Mouse (Mus musculus): ENCODE measurements around the gene Dmrt2. TPM values are rescaled to one million over a fixed set of nuclear protein-coding genes. Genes with fewer than 3 reads are reported as not detected.

Gene Dmrt2
- 0.72 and 0.79 TPM in 2 replicates for polyA plus RNA-seq (2014; fragmentation: Nextera tagmentation; extraction: Ambion mirVana)

DNA sequence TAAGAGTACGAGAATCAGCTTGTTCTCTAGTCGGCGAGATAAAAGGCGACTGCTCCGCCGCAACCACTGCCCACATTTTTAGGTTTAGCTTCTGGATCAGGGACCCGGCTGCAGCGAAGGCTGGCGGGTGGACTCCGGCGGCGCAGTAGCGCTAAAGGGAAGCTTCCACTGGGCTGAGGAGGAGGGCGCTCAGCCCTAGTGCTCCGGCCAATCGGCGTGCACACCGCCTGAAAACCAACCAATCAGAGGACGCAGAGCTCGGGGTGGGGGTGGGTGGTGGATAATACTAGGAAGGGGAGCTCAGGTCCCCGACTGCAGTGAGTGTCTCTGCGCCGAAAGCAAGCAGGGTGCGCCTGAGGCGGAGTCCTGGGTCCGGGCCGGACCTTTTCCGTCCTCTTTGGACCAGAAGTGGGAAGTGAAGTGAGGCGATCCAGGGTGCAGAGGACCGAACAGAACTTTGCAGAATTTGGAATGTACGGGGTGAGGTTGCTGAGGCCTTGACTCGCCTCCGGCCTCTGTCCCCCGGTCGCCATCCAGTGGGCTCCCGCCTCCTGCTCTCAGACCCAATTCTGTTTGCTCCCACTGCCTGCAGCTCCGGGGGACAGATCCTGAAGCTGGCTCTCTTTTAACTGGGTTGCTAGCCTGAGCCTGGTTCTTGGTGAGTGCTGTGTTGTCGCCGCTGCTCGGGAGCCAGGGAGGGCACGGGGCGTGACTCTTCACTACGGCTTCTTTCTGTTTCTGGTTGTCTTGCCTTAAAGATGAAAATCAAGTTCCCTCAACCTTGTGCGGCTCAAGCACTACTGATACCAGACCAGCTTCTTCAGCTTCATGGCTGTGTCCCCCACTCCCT is at the start of gene Dmrt2:
Gene Dmrt2 (plus strand): TSS at position 311 of the 850 bp plus-strand sequence.
- no peak within 1 kb of the TSS for H3K27ac ChIP-seq (ENCODE audit: low read depth, low read length)
- no peaks in the 10 kb centered on the region for H3K36me3 ChIP-seq (ENCODE audit: control insufficient read depth, insufficient read depth, low read length)
- H3K4me3 ChIP-seq (ENCODE audit: low read depth, low read length), result peak within 1 kb of the TSS; percentile 56
- peaks cover 95% of the 10 kb centered on the region for H3K27me3 ChIP-seq (ENCODE audit: control insufficient read depth, insufficient read depth, low read length)
- 0 out of 2 replicates have a peak within 1 kb of the TSS, but pooled peaks have one; percentile 22 for H3K9ac ChIP-seq (ENCODE audit: low read depth, low read length)
- H3K4me2 ChIP-seq, result peak within 1 kb of the TSS; percentile 91
- WGBS (ENCODE audit: insufficient replicate concordance), result under 1% methylated on average over 44 of the region's 44 CpGs
- H3K4me1 ChIP-seq (ENCODE audit: control insufficient read depth, insufficient read depth, low read length), result peaks cover 10% of the 10 kb centered on the region
- no peaks in the 10 kb centered on the region for H3K9me3 ChIP-seq (replicated peaks; ENCODE audit: control insufficient read depth, low read length)
- ATAC-seq (replicated peaks; ENCODE audit: insufficient number of reproducible peaks, low FRiP score, low TSS enrichment), result peak; percentile 90

DNA sequence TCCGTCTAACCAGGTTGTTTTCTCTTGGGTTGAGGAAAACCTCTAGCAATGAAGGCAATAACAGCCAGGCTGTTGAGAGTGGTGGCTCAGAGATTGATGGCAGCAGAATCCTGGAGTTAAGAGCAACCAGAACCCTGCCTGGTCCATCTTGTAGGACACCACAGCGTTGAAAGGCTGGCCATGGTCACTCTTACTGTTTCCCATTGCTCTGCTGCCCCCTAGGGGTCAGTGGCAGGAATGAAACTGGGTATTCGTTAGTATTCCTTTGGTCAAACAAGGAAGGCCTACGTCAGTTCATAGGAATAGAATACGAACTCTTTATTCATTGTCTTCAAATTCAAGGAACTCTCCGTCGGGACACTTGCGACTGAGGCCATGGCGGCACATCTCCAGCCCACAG is 43.7 kb upstream of the Dmrt2 start:
- no peak overlapping the region for H3K4me2 ChIP-seq
- H3K4me3 ChIP-seq (ENCODE audit: low read depth, low read length), result no peak overlapping the region
- H3K9ac ChIP-seq (ENCODE audit: low read depth, low read length), result no peak overlapping the region
- ATAC-seq (replicated peaks; ENCODE audit: insufficient number of reproducible peaks, low FRiP score, low TSS enrichment), result no peak
- H3K9me3 ChIP-seq (replicated peaks; ENCODE audit: control insufficient read depth, low read length), result no peaks in the 10 kb centered on the region
- 12% methylated on average over 9 of the region's 9 CpGs for WGBS (ENCODE audit: insufficient replicate concordance)
- H3K4me1 ChIP-seq (ENCODE audit: control insufficient read depth, insufficient read depth, low read length), result no peaks in the 10 kb centered on the region
- H3K36me3 ChIP-seq (ENCODE audit: control insufficient read depth, insufficient read depth, low read length), result no peaks in the 10 kb centered on the region
- H3K27me3 ChIP-seq (ENCODE audit: control insufficient read depth, insufficient read depth, low read length), result peaks cover 56% of the 10 kb centered on the region
- H3K27ac ChIP-seq (ENCODE audit: low read depth, low read length), result no peak overlapping the region

DNA sequence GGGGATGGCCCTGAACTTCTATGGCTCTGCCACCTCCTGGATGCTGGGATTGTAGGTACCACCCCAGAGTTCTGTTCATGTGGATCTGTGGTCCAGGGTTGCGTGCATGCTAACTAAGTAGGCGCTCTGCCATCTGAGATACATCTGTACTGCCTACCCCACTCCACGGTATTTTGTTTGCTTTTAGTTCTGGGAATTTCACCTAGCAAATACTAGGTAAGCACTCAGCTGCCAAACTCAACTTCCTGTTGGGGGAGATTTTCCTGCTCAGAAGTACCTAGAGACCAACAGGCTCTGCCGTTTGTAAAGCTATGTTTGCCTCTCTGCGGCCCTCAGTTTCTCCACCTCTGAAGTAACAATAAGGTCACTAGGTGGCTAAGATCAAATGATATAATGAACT is 37.1 kb upstream of the Dmrt2 start:
- peaks cover 15% of the 10 kb centered on the region for H3K27me3 ChIP-seq (ENCODE audit: control insufficient read depth, insufficient read depth, low read length)
- 77% methylated on average over 5 of the region's 5 CpGs for WGBS (ENCODE audit: insufficient replicate concordance)

GRCm38 (mm10) chr19:25635622-25636244 is 36.5 kb upstream of the Dmrt2 start:
- Histone ChIP-seq H3K36me3 (ENCODE audit: control insufficient read depth, insufficient read depth, low read length) (no peaks in the 10 kb centered on the region), H3K9me3 (replicated peaks; ENCODE audit: control insufficient read depth, low read length) (no peaks in the 10 kb centered on the region), H3K4me1 (ENCODE audit: control insufficient read depth, insufficient read depth, low read length) (no peaks in the 10 kb centered on the region), H3K4me2 (peak overlapping the region; percentile 55), H3K27me3 (ENCODE audit: control insufficient read depth, insufficient read depth, low read length) (peaks cover 10% of the 10 kb centered on the region), H3K4me3 (ENCODE audit: low read depth, low read length) (peak overlapping the region; percentile 23; the same call in 1 of the 2 replicates), H3K9ac (ENCODE audit: low read depth, low read length) (no peak overlapping the region), H3K27ac (ENCODE audit: low read depth, low read length) (no peak overlapping the region)
- ATAC-seq (replicated peaks; ENCODE audit: insufficient number of reproducible peaks, low FRiP score, low TSS enrichment), result no peak; the same call in 1 of the 2 replicates
- 12% methylated on average over 22 of the region's 22 CpGs for WGBS (ENCODE audit: insufficient replicate concordance)

More for the DNA sequence above, 37.1 kb upstream of the Dmrt2 start:
- no peaks in the 10 kb centered on the region for H3K4me1 ChIP-seq (ENCODE audit: control insufficient read depth, insufficient read depth, low read length)
- no peaks in the 10 kb centered on the region for H3K36me3 ChIP-seq (ENCODE audit: control insufficient read depth, insufficient read depth, low read length)
- no peak for ATAC-seq (replicated peaks; ENCODE audit: insufficient number of reproducible peaks, low FRiP score, low TSS enrichment)
- no peaks in the 10 kb centered on the region for H3K9me3 ChIP-seq (replicated peaks; ENCODE audit: control insufficient read depth, low read length)
- no peak overlapping the region for H3K4me3 ChIP-seq (ENCODE audit: low read depth, low read length)
- H3K4me2 ChIP-seq, result no peak overlapping the region
- H3K27ac ChIP-seq (ENCODE audit: low read depth, low read length), result no peak overlapping the region
- no peak overlapping the region for H3K9ac ChIP-seq (ENCODE audit: low read depth, low read length)

GRCm38 (mm10) chr19:25638766-25639361 is 33.3 kb upstream of the Dmrt2 start:
- Histone ChIP-seq H3K4me3 (ENCODE audit: low read depth, low read length) (no peak overlapping the region), H3K9me3 (replicated peaks; ENCODE audit: control insufficient read depth, low read length) (no peaks in the 10 kb centered on the region), H3K9ac (ENCODE audit: low read depth, low read length) (no peak overlapping the region), H3K27me3 (ENCODE audit: control insufficient read depth, insufficient read depth, low read length) (peaks cover 8% of the 10 kb centered on the region), H3K27ac (ENCODE audit: low read depth, low read length) (no peak overlapping the region), H3K4me1 (ENCODE audit: control insufficient read depth, insufficient read depth, low read length) (no peaks in the 10 kb centered on the region), H3K36me3 (ENCODE audit: control insufficient read depth, insufficient read depth, low read length) (no peaks in the 10 kb centered on the region), H3K4me2 (no peak overlapping the region)
- no peak for ATAC-seq (replicated peaks; ENCODE audit: insufficient number of reproducible peaks, low FRiP score, low TSS enrichment)
- WGBS (ENCODE audit: insufficient replicate concordance), result 60% methylated on average over 11 of the region's 11 CpGs

DNA sequence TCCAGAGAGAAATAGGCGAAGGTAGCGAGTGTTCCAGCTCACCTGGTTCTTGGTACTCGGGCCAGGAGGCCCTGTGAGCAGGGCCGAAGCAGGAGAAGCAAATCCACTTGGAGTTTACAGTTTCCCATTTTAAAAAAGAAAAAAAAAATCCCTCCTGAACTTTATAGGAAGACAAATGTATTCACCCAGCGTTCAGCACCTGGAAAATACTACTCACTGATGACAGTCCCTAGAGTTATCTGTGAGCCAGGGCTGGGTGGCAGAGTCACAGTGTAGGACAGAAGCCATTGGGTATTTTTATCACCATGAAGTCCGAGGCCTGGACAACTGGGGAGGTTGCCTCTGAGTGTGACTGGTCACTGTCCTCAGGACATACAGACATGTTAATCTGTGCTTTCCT is 30.4 kb upstream of the Dmrt2 start:
- Histone ChIP-seq H3K27ac (ENCODE audit: low read depth, low read length) (no peak overlapping the region), H3K9me3 (replicated peaks; ENCODE audit: control insufficient read depth, low read length) (no peaks in the 10 kb centered on the region), H3K36me3 (ENCODE audit: control insufficient read depth, insufficient read depth, low read length) (no peaks in the 10 kb centered on the region), H3K27me3 (ENCODE audit: control insufficient read depth, insufficient read depth, low read length) (peaks cover 3% of the 10 kb centered on the region; the same call in 1 of the 2 replicates), H3K4me2 (no peak overlapping the region), H3K9ac (ENCODE audit: low read depth, low read length) (no peak overlapping the region), H3K4me3 (ENCODE audit: low read depth, low read length) (no peak overlapping the region), H3K4me1 (ENCODE audit: control insufficient read depth, insufficient read depth, low read length) (no peaks in the 10 kb centered on the region)
- WGBS (ENCODE audit: insufficient replicate concordance), result 79% methylated on average over 6 of the region's 6 CpGs
- ATAC-seq (replicated peaks; ENCODE audit: insufficient number of reproducible peaks, low FRiP score, low TSS enrichment), result no peak

DNA sequence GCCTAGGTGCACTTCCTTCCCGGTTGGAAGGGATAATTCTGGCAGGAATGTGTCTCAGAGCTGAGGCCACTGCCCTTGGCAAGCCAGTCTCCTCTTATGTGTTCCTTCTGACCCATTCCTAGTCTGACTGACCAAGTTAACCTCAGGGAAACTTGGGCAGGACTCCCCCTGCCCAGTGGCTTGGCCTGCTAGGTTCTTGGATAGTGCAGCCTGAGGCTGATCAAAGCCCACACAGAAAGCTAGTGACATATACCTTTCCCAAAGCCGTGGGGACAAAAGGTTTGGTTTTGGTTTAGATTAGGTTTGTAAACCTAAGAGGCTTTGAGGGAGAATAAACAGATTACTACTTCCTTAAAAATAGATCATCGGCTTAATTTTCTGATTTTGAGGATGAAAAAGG is 25.1 kb upstream of the Dmrt2 start:
- Histone ChIP-seq H3K9me3 (replicated peaks; ENCODE audit: control insufficient read depth, low read length) (no peaks in the 10 kb centered on the region), H3K9ac (ENCODE audit: low read depth, low read length) (no peak overlapping the region), H3K27ac (ENCODE audit: low read depth, low read length) (no peak overlapping the region), H3K36me3 (ENCODE audit: control insufficient read depth, insufficient read depth, low read length) (no peaks in the 10 kb centered on the region), H3K27me3 (ENCODE audit: control insufficient read depth, insufficient read depth, low read length) (no peaks in the 10 kb centered on the region), H3K4me1 (ENCODE audit: control insufficient read depth, insufficient read depth, low read length) (no peaks in the 10 kb centered on the region), H3K4me2 (no peak overlapping the region), H3K4me3 (ENCODE audit: low read depth, low read length) (no peak overlapping the region)
- 68% methylated on average over 3 of the region's 3 CpGs for WGBS (ENCODE audit: insufficient replicate concordance)
- ATAC-seq (replicated peaks; ENCODE audit: insufficient number of reproducible peaks, low FRiP score, low TSS enrichment), result no peak

DNA sequence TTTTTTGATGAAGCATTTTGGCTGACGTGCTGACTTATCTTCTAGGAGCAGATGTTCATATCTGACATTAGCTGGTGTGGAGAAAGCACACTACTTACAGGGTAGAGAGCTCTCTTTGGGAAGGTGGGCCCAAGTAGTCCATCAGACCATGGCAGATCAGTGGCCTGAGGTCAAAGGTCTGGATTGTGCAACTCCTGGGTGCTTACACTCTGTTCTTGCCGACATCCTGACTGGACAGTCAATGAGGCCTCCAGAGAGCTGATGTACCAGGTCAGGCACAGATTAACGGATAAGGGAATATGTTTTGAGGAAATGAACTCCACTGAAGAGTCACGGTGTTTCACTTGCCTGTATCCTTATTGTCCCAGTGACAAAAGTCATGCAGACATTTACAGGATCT is 23.5 kb upstream of the Dmrt2 start:
- 67% methylated on average over 4 of the region's 4 CpGs for WGBS (ENCODE audit: insufficient replicate concordance)
- no peak overlapping the region for H3K4me3 ChIP-seq (ENCODE audit: low read depth, low read length)
- H3K27ac ChIP-seq (ENCODE audit: low read depth, low read length), result no peak overlapping the region
- H3K9me3 ChIP-seq (replicated peaks; ENCODE audit: control insufficient read depth, low read length), result no peaks in the 10 kb centered on the region
- no peaks in the 10 kb centered on the region for H3K36me3 ChIP-seq (ENCODE audit: control insufficient read depth, insufficient read depth, low read length)
- ATAC-seq (replicated peaks; ENCODE audit: insufficient number of reproducible peaks, low FRiP score, low TSS enrichment), result no peak
- H3K4me2 ChIP-seq, result no peak overlapping the region
- H3K4me1 ChIP-seq (ENCODE audit: control insufficient read depth, insufficient read depth, low read length), result no peaks in the 10 kb centered on the region
- H3K27me3 ChIP-seq (ENCODE audit: control insufficient read depth, insufficient read depth, low read length), result no peaks in the 10 kb centered on the region
- H3K9ac ChIP-seq (ENCODE audit: low read depth, low read length), result no peak overlapping the region
